Mouse (Mus musculus) ES-E14 (cell line): ENCODE results near the gene Trpm4.

Experiments used
- HCFC1 ChIP-seq: IDR thresholded peaks from 2 replicates; pipeline ENCODE4 v1.6.1; 2012; ENCODE audit warnings: low read length, inconsistent platforms, borderline replicate concordance; ENCODE audit not compliant: insufficient read depth
- ZC3H11A ChIP-seq: IDR thresholded peaks from 2 replicates; pipeline ENCODE4 v1.6.1; 2012; ENCODE audit warnings: low read depth, mild to moderate bottlenecking, inconsistent platforms, low read length, borderline replicate concordance
- ZNF384 ChIP-seq: IDR thresholded peaks from 2 replicates; pipeline ENCODE4 v1.6.1; 2012; ENCODE audit warnings: low read depth, low read length, inconsistent platforms

DNA sequence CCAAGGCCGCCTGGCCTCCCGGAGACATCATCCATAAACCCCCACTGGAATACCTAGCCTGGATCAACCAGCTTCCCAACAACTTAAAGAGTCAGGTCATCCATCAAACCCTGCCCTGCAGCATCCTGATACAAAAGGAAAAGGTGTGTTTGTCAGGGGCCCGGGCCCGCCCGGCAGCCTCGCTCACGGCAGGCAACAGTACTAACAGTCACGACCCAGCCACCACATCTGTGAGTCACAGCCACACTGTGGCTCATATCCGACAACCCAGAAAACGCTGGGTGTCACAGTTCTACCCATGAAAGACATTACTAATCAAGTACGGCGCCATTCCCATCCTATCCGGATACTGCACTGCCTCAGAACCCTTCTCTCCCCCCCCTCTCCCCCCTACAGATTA is 47.1 kb downstream of the Trpm4 start:
- TF ChIP-seq ZNF384 (no peak), HCFC1 (no peak), ZC3H11A (no peak)
